Mouse (Mus musculus) heart, embryonic 15.5 days (tissue): Measurements from ENCODE around the gene Cstf2. TPM values are rescaled to one million over a fixed set of nuclear protein-coding genes. Genes with fewer than 3 reads are reported as not detected.

Experiments
- ATAC-seq: fragments of 200-750 bp; cut with Nextera tagmentation; replicated peaks from 2 replicates; pipeline ENCODE4 v1.8.0; 2017; ENCODE audit warnings: low read depth, moderate TSS enrichment; ENCODE audit not compliant: insufficient number of reproducible peaks, insufficient read depth, low FRiP score
- H3K27ac ChIP-seq: fragments of 300-500 bp; sonication (generic); 2 replicates; pipeline ENCODE4 v1.5.1; 2015; ENCODE audit warnings: mild to moderate bottlenecking, inconsistent platforms
- H3K27me3 ChIP-seq: fragments of 300-500 bp; sonication (generic); 2 replicates; pipeline ENCODE4 v1.6.1; 2015; ENCODE audit warnings: inconsistent platforms
- H3K36me3 ChIP-seq: fragments of 300-500 bp; sonication (generic); 2 replicates; pipeline ENCODE4 v1.6.1; 2015; ENCODE audit warnings: mild to moderate bottlenecking, inconsistent platforms
- H3K4me1 ChIP-seq: fragments of 300-500 bp; sonication (generic); replicated peaks from 2 replicates; pipeline ENCODE4 v1.6.1; 2015; ENCODE audit warnings: inconsistent platforms
- H3K4me2 ChIP-seq: fragments of 300-500 bp; sonication (generic); 2 replicates; pipeline ENCODE4 v1.6.1; 2015; ENCODE audit warnings: inconsistent platforms, mild to moderate bottlenecking, moderate library complexity
- H3K4me3 ChIP-seq: fragments of 300-500 bp; sonication (generic); 2 replicates; pipeline ENCODE4 v1.5.1; 2015; ENCODE audit warnings: mild to moderate bottlenecking, inconsistent platforms
- H3K9ac ChIP-seq: fragments of 300-500 bp; sonication (generic); 2 replicates; pipeline ENCODE4 v1.6.1; 2015; ENCODE audit warnings: mild to moderate bottlenecking, inconsistent platforms
- H3K9me3 ChIP-seq: fragments of 300-500 bp; sonication (generic); replicated peaks from 2 replicates; pipeline ENCODE4 v1.6.1; 2016; ENCODE audit warnings: inconsistent platforms
- WGBS: fragments of 180-500 bp; shearing (Covaris S2); methylation state at CpG from one replicate; pipeline ENCODE4 v1.1.7; 2015; ENCODE audit warnings: mixed read lengths; 5-methylcytosine and 5-hydroxymethylcytosine counted together
- polyA plus RNA-seq: library from polyadenylated mRNA; unstranded; fragments of >200 nt; fragmentation: Nextera tagmentation; extraction: Ambion mirVana; gene quantifications from 2 replicates; pipeline ENCODE4 v1.2.1, GENCODE M21; 2015

Gene Cstf2
- 20.4 and 26.9 TPM in 2 replicates for polyA plus RNA-seq

DNA sequence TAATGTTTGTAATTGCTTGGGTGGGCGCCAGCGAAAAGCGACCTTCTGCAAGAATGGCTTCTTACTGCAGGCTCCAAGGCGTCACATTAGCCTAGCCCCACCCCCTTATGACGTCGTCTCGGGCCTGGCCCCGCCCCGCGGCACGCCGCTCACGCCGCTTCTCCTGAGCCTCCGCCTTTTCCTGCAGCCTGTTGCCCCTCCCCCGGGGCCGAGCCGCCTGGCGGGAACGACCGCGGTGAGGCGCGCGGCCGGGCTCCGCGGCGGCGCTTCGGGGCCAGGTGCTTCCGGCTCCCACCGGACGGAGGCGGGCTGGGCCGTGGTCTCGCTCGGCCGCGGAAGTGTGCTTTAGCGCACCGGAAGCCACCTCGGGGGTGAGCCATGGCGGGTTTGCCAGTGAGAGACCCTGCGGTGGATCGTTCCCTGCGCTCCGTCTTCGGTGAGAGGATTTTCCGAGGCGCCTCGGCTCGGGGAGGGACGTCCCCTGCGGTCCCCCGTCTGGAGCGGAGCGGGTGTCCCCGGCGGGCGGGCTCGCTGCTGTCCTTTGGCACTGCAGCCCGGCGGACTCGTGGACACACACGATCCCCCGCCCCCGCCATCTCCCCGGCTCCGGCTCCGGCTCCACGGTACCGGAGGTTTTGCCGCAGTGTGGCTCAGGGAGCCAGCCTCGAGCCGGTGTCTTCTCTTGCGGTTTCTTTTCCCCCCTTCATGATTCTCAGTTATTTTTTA, at the start of gene Cstf2:
Cstf2 (plus strand) TSS at position 201 of the 726 bp plus-strand sequence.
- peak within 1 kb of the TSS; percentile 67 for H3K4me3 ChIP-seq
- peak; percentile 99 for ATAC-seq
- peak within 1 kb of the TSS; percentile 89 for H3K27ac ChIP-seq
- H3K9ac ChIP-seq = peak within 1 kb of the TSS; percentile 70
- 11% methylated on average over 66 of the region's 77 CpGs for WGBS
- peaks cover 5% of the 10 kb centered on the region; the same call in 1 of the 2 replicates for H3K36me3 ChIP-seq
- H3K4me1 ChIP-seq = no peaks in the 10 kb centered on the region
- no peaks in the 10 kb centered on the region for H3K27me3 ChIP-seq
- H3K4me2 ChIP-seq = peak within 1 kb of the TSS; percentile 56
- no peaks in the 10 kb centered on the region for H3K9me3 ChIP-seq

DNA sequence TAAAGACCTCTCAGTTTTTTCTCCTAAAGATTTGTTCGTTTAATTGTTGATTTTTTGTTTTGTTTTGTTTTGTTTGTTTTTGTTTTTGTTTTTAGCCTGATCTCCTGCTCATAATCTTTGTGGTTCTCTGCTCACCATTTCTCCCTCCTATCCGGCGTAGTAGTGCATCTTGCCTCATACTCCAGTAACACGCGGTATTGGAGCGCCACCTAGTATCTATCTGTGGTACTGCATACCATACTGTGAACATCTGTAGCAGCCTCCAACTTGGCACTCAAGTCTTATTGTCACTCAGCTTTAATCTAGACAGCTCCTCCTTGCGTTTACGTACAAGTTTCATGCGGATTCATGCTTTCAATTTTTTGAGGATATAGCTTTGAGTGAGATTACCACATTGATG, 40.0 kb upstream of the Cstf2 start:
- ATAC-seq = no peak
- H3K4me1 ChIP-seq = no peaks in the 10 kb centered on the region

DNA sequence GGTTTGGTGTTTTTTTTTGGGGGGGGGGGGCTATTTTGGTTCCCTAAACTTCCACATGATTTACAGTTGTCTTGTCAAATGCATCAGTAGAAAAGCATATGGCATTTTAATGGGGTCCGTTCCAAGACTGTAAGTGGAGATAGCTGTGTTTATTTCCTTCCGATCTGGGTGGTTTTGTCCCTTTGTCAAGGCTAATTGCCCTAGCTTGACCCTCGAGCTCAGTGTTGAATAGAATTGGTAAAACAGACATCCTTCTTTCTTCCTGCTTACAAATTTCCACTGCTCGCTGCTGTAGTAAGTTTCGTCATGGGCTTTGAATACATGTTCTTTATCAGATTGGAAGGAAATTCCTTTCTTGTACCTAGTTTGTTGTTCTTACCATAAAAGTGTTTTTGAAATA, 38.3 kb upstream of the Cstf2 start:
- H3K27ac ChIP-seq = no peak overlapping the region
- H3K9ac ChIP-seq = no peak overlapping the region
- no peaks in the 10 kb centered on the region for H3K27me3 ChIP-seq
- no peak for ATAC-seq
- no peak overlapping the region for H3K4me2 ChIP-seq
- no peak overlapping the region for H3K4me3 ChIP-seq
- H3K9me3 ChIP-seq = no peaks in the 10 kb centered on the region
- WGBS = 49% methylated on average over 5 of the region's 5 CpGs
- no peaks in the 10 kb centered on the region for H3K4me1 ChIP-seq
- no peaks in the 10 kb centered on the region for H3K36me3 ChIP-seq

More for the DNA sequence above, 40.0 kb upstream of the Cstf2 start:
- H3K9ac ChIP-seq = no peak overlapping the region
- no peaks in the 10 kb centered on the region for H3K36me3 ChIP-seq
- 7% methylated on average over 9 of the region's 9 CpGs for WGBS
- H3K27ac ChIP-seq = no peak overlapping the region
- H3K4me2 ChIP-seq = no peak overlapping the region
- no peaks in the 10 kb centered on the region for H3K27me3 ChIP-seq
- no peaks in the 10 kb centered on the region for H3K9me3 ChIP-seq
- H3K4me3 ChIP-seq = no peak overlapping the region

DNA sequence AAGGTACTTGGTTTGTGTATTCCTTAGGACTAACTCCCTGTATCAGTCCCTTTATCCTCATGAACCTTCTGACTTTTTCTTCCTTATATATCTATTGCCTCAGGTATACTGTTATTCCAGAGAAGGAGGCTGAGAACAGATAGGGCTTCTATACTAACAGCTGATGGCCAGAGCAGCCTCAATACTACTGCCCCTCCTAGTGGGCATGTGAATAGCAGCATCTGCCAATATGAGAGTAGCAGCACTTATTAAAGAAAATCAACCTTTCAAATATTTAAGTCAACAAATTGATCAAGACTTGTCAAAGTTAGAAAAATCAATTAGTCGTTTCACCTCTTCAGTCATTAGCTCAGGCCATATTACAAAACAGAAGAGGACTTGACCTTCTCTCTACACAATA, 10.0 kb upstream of the Cstf2 start:
- H3K9me3 ChIP-seq = no peaks in the 10 kb centered on the region
- H3K27ac ChIP-seq = no peak overlapping the region
- H3K4me1 ChIP-seq = no peaks in the 10 kb centered on the region
- H3K4me2 ChIP-seq = no peak overlapping the region
- no peaks in the 10 kb centered on the region for H3K36me3 ChIP-seq
- no peaks in the 10 kb centered on the region for H3K27me3 ChIP-seq
- H3K9ac ChIP-seq = no peak overlapping the region
- 57% methylated on average over 1 of the region's 1 CpGs for WGBS
- no peak overlapping the region for H3K4me3 ChIP-seq
- no peak for ATAC-seq

DNA sequence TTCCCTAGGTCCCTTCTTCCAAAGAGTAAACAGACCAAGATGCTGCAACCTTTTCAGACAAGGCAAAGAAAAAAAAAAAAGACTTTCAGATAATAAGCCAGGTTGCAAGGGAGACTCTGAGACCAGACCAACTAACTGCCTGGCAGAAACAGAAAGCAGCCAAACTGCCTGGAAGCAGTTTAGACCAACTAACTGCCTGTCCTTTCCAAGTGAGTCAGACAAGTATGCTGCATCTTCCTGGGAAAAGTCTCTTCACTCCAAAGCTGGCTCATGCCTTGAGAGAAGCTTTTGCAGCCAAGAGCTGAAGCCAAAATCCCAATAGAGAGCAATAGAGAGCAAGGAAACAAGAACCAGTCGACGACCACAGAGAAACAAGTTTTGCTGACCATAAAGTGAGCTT, 2.1 kb upstream of the Cstf2 start:
- WGBS = 80% methylated on average over 2 of the region's 2 CpGs
- no peak overlapping the region for H3K27ac ChIP-seq
- no peak overlapping the region for H3K4me2 ChIP-seq
- H3K4me1 ChIP-seq = no peaks in the 10 kb centered on the region
- no peaks in the 10 kb centered on the region; the same call in 1 of the 2 replicates for H3K36me3 ChIP-seq
- no peak for ATAC-seq
- H3K9ac ChIP-seq = no peak overlapping the region
- no peak overlapping the region for H3K4me3 ChIP-seq
- H3K27me3 ChIP-seq = no peaks in the 10 kb centered on the region
- H3K9me3 ChIP-seq = no peaks in the 10 kb centered on the region

DNA sequence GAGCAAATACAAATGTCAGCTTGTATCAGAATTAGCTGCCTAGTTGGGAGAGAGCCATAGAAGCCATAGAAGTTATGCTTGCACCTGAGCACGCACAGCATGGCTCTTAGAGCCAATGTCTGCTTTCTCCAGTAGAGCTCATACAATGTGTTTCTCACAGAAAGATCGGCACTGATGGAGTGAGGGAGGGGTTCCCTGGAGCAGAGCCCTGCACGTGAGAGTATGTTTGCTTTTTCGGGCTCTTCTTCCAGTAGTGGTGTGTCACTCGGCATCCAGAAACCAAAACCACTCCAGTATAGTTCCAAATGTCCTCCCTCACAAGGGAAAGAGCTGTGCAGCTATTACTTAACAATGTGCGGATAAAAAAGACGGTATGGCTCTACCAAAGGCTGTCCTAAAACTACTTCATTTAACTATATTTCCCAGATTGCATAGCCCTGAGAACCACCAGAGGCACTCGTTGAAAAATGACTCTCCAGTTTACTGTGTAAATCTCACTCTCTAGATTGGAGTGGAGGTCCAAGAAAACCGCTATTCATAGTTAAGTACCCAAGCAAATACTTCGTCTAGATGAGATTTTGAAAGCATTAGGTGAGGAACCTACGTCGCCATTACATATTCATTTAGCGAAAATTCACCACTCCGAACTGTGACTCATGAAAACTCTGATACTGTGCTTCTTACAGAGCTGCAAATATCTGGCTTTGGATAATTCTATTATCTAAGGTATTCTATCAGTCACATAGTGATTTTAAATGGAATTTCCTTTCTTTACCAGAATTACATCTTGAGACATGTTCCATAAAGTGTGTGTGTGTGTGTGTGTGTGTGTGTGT, 729 bp upstream of the Cstf2 start:
- Histone ChIP-seq H3K4me1 (no peaks in the 10 kb centered on the region), H3K27ac (peak overlapping the region; percentile 89), H3K4me2 (peak overlapping the region; percentile 49), H3K9me3 (no peaks in the 10 kb centered on the region), H3K36me3 (peaks cover 5% of the 10 kb centered on the region; the same call in 1 of the 2 replicates), H3K4me3 (peak overlapping the region; percentile 67), H3K27me3 (no peaks in the 10 kb centered on the region), H3K9ac (no peak overlapping the region)
- ATAC-seq = no peak
- WGBS = 71% methylated on average over 14 of the region's 14 CpGs

DNA sequence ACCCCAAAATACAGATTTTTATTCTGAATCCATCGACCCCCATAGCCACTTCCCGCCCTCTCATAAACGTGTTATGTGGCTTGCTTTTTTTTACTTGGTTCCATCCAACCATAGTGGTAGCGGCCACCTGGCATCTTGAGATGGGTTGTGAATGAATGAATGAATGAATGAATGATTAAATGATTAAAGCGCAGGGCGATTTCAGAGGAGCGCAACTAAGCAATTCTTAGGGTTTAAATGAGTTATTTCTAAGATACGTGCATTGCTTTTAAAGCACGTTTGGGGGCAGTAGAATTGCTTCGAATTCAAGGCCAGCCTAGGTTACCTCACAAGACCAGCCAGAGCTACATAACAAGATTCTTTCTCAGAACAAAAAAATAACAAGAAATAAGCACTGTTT, 777 bp downstream of the Cstf2 start:
- H3K9ac ChIP-seq = peak overlapping the region; percentile 70
- H3K9me3 ChIP-seq = no peaks in the 10 kb centered on the region
- no peaks in the 10 kb centered on the region for H3K4me1 ChIP-seq
- H3K4me3 ChIP-seq = peak overlapping the region; percentile 67
- ATAC-seq = no peak
- peaks cover 5% of the 10 kb centered on the region; the same call in 1 of the 2 replicates for H3K36me3 ChIP-seq
- peak overlapping the region; percentile 56 for H3K4me2 ChIP-seq
- WGBS = 12% methylated on average over 10 of the region's 10 CpGs
- H3K27me3 ChIP-seq = no peaks in the 10 kb centered on the region
- H3K27ac ChIP-seq = peak overlapping the region; percentile 89

DNA sequence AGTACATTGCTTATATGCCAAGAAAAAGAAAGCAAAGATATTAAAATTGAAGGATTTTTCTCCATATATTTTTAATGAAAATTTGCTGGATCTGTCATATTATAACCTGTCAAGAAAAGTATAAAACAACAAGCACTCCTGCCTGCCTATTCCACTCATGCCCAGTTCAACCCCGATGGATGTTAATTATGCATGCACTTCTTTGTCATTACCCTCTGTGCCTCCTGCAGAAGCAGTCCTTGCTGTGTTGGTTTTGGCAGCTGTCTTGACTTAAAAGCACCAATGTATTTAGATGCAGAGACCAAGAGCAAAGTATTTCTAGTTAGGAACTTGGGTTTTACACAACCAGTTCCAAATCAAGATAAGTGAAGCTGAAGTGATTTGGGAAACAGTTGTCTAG, 26.5 kb downstream of the Cstf2 start:
- H3K27ac ChIP-seq = no peak overlapping the region
- no peak overlapping the region for H3K4me3 ChIP-seq
- H3K27me3 ChIP-seq = no peaks in the 10 kb centered on the region
- no peak overlapping the region for H3K9ac ChIP-seq
- 0 out of 2 replicates have a peak, but pooled peaks cover 13% of the 10 kb centered on the region for H3K36me3 ChIP-seq
- 76% methylated on average over 1 of the region's 1 CpGs for WGBS
- ATAC-seq = no peak
- H3K4me1 ChIP-seq = no peaks in the 10 kb centered on the region
- H3K4me2 ChIP-seq = no peak overlapping the region
- no peaks in the 10 kb centered on the region for H3K9me3 ChIP-seq

DNA sequence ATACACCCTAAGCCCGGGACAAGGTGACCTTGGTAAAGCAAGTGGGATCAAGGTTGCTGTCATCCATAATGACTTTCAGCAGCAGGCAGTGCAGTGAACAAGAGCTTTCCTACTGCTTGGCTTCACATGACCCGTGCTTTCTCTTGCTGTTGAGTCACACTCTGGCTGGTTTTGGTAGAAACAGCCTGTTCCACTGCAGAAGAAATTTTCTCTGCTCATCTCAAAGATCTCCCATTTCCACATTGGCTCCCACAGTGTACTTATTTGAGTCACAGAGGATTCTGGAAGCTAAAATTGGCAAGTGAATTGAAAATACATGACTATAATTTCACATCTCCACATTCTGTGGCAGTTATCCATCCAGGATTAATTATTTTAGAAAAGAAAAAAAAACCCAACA, 43.7 kb downstream of the Cstf2 start:
- Histone ChIP-seq H3K9me3 (no peaks in the 10 kb centered on the region), H3K4me2 (no peak overlapping the region), H3K4me3 (no peak overlapping the region), H3K9ac (no peak overlapping the region), H3K27me3 (no peaks in the 10 kb centered on the region), H3K4me1 (no peaks in the 10 kb centered on the region), H3K27ac (no peak overlapping the region), H3K36me3 (no peaks in the 10 kb centered on the region)
- WGBS = 52% methylated on average over 2 of the region's 2 CpGs
- ATAC-seq = no peak

DNA sequence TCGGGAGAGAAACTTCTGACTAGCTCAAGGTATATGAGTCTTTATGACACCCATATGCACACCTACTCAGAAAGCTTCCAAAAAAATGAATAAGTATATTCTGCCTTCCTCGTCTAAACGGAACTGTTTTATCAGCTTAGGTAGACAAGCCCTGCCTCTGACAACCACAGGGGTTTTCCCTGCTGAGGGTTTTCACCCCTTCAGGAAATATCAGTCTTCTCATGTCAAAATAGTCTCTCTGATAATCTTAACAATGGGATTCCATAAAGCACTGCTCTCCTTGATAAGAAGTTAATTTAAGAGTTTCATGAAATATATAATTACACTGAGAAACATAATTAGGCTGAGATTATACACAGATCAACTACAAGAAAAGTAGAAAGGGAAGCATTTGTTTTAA, 52.8 kb downstream of the Cstf2 start:
- WGBS = 52% methylated on average over 3 of the region's 3 CpGs
- Histone ChIP-seq H3K36me3 (no peaks in the 10 kb centered on the region), H3K27me3 (no peaks in the 10 kb centered on the region), H3K4me2 (no peak overlapping the region), H3K9me3 (no peaks in the 10 kb centered on the region), H3K27ac (no peak overlapping the region), H3K9ac (no peak overlapping the region), H3K4me1 (no peaks in the 10 kb centered on the region), H3K4me3 (no peak overlapping the region)
- ATAC-seq = no peak

DNA sequence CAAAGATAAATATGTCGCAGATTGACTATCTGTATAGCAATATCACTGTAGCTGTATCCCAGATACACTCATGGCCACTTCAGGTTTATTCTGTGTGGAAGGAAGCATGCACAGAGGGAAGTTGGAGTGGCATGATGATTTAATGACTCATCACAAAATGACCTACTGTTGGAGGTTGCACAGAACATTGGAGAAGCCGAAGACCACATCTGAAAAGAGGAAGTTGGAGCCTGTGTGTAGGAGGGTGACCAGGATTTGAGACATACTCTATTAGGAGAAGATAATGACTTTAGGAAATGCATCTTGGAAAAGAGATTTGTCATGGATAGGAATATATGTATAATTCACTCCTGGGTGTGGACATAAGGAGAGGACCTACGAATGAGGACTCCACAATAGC, 57.4 kb downstream of the Cstf2 start:
- no peaks in the 10 kb centered on the region for H3K9me3 ChIP-seq
- no peaks in the 10 kb centered on the region for H3K4me1 ChIP-seq
- no peak overlapping the region for H3K4me3 ChIP-seq
- H3K36me3 ChIP-seq = no peaks in the 10 kb centered on the region
- H3K27ac ChIP-seq = no peak overlapping the region
- H3K4me2 ChIP-seq = no peak overlapping the region
- H3K27me3 ChIP-seq = no peaks in the 10 kb centered on the region
- H3K9ac ChIP-seq = no peak overlapping the region
- no peak for ATAC-seq
- 57% methylated on average over 3 of the region's 3 CpGs for WGBS
